Mouse (Mus musculus): ENCODE results near the gene Gpx3. TPM values are rescaled to one million over a fixed set of nuclear protein-coding genes. Genes with fewer than 3 reads are reported as not detected.

The Gpx3 gene
- total RNA-seq (2023) = not detected

DNA sequence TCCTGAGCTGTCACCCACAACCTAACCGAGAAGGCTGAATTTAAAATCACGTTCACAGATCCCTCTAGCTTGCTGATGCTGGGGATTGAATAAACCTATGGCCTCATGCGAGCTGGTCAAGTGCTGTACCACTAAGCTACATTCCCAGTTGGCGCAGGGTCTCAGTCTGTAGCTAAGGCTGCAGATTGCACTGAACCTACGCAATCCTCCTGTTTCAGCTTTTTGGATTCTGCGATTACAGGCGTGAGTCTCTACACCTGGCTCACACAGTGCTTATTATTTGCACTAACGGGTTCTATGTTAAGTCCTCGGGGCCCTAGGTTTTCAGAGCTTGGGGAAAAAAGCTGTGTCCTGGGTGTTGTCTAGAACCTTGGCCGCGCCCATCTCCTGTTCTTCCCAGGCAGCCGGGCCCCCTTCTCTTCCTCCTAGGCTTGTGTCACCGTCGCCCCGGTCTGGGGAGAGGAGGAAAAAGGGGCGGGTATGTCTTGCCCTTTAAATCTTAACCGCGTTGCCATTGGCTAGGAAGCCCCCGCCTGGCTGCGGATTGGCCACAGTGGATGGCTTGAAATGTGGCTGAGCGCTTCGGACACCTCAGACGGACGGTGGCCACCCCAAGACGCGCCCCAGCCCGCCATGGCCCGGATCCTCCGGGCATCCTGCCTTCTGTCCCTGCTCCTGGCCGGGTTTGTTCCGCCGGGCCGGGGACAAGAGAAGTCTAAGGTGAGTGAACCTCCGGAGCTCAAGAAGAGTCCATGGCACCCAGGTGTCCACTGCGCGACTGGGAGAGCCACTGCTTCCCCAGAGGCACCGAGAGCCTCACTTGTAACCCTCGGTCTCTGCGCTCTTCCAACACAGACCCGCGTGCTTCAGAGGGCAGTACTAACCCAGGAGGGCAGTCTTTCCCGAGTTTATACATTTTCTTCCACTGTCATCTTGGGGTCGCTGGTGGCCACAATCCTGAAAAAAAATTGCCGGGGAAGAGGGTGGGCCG is at the start of gene Gpx3:
Gene Gpx3 (plus strand): TSS at position 121 of the 991 bp plus-strand sequence.

GRCm38 (mm10) chr11:54860256-54861038 is 41.8 kb upstream of the Gpx3 start, which contains the start of gene Lyrm7:
TSS of gene Lyrm7 (minus strand) at chr11:54860916.

DNA sequence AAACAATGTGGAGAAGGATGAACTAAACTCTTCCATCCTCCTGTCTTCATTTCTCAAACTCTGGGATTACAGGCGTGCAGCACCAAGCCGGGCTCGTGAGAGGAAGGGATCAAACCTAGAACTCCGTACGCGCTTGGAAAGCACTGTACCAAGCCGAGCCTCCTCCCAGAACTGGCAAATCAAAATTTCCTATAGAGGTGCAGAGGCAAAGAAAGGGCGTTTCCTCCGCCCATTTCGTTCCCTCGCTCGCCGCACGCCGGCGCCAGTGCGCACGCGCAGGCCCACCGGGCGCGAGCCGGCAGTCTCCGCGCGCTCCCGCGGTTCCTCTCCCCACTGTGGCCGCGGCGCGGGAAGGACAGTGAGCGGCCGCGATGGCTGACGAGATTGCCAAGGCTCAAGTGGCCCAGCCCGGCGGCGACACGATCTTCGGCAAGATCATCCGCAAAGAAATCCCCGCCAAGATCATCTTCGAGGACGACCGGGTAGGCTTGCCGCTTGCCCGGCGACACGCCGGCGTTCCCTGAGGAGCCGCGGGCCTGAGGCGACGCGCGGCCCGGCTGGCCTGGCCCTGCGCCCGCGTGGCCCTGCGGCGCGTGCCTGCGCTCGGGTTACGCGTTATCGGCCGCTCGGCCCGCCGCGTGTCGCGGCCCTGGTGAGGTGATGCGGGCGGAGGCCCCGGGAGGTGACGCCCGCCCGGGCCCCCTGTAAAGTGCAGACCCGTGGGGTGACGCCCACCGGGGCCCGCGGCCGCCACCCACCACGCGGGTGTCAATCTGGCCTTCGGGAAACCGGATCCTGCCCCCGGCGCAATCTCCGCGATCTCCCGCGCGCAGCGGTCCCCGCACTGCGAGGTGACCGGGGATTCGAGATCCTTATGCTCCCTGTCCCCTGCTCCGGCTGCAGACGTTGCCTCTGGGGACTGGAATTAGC is 35.9 kb upstream of the Gpx3 start, which contains the start of gene Hint1:
Gene Hint1 (plus strand): TSS at position 265 of the 930 bp plus-strand sequence.

Other genes starting within 250 kb of the Gpx3 start
- gene Cdc42se2, start 114.8 kb upstream of the Gpx3 start, total RNA-seq (2023) = 100 to 1,000 TPM; 149 to 156 TPM
- gene Lyrm7, start 41.5 kb upstream of the Gpx3 start, total RNA-seq (2023) = 10 to 100 TPM in 1 of 2 experiments, 1 to 10 TPM in 1; 8.2 to 13.1 TPM
- gene Hint1, start 36.1 kb upstream of the Gpx3 start, total RNA-seq (2023) = 100 to 1,000 TPM; 115 to 148 TPM
- gene Tnip1, start 60.5 kb downstream of the Gpx3 start, total RNA-seq (2023) = 100 to 1,000 TPM; 169 to 173 TPM
- gene Anxa6, start 131.0 kb downstream of the Gpx3 start, total RNA-seq (2023) = 100 to 1,000 TPM; 448 to 457 TPM
- 10 to 100 TPM; 38.7 to 41.7 TPM for gene Ccdc69, start 175.7 kb downstream of the Gpx3 start, total RNA-seq (2023)
- 10 to 100 TPM; 65.3 to 72.2 TPM for gene Gm2a, start 195.7 kb downstream of the Gpx3 start, total RNA-seq (2023)
- not detected for gene Slc36a3, start 249.3 kb downstream of the Gpx3 start, total RNA-seq (2023)

Measured in T-cell, adult 66 days (primary cell).